Mouse (Mus musculus): ENCODE results near the gene Erich6. TPM values are rescaled to one million over a fixed set of nuclear protein-coding genes. Genes with fewer than 3 reads are reported as not detected.

The Erich6 gene
- polyA plus RNA-seq (2015; fragmentation: Nextera tagmentation; extraction: Ambion mirVana), result 0.06 TPM in 1 of 2 replicates, not detected in the other

GRCm38 (mm10) chr3:58636406-58637295 lies at the start of gene Erich6:
Erich6 (minus strand) TSS chr3:58637207.
- Histone ChIP-seq H3K4me3 (ENCODE audit: low read depth, low read length) (peak within 1 kb of the TSS; percentile 41), H3K36me3 (ENCODE audit: insufficient read depth, low read length) (no peaks in the 10 kb centered on the region), H3K27me3 (replicated peaks; ENCODE audit: insufficient read depth, low read length) (no peaks in the 10 kb centered on the region), H3K9me3 (ENCODE audit: low read length) (no peaks in the 10 kb centered on the region), H3K4me2 (replicated peaks; ENCODE audit: low read depth, low read length) (peak within 1 kb of the TSS; percentile 89), H3K27ac (ENCODE audit: low read length) (no peak within 1 kb of the TSS), H3K4me1 (ENCODE audit: insufficient read depth, low read depth, low read length) (no peaks in the 10 kb centered on the region), H3K9ac (replicated peaks; ENCODE audit: low read depth) (0 out of 2 replicates have a peak within 1 kb of the TSS, but pooled peaks have one; percentile 23)
- no peak for TF ChIP-seq CTCF (IDR thresholded peaks at IDR 0.05)
- TF ChIP-seq EP300 (IDR thresholded peaks at IDR 0.05), result no peak
- under 1% methylated on average over 34 of the region's 34 CpGs for WGBS
- DNase-seq (ENCODE audit: low spot score), result peak; percentile 21
- ATAC-seq, result peak; percentile 70

DNA sequence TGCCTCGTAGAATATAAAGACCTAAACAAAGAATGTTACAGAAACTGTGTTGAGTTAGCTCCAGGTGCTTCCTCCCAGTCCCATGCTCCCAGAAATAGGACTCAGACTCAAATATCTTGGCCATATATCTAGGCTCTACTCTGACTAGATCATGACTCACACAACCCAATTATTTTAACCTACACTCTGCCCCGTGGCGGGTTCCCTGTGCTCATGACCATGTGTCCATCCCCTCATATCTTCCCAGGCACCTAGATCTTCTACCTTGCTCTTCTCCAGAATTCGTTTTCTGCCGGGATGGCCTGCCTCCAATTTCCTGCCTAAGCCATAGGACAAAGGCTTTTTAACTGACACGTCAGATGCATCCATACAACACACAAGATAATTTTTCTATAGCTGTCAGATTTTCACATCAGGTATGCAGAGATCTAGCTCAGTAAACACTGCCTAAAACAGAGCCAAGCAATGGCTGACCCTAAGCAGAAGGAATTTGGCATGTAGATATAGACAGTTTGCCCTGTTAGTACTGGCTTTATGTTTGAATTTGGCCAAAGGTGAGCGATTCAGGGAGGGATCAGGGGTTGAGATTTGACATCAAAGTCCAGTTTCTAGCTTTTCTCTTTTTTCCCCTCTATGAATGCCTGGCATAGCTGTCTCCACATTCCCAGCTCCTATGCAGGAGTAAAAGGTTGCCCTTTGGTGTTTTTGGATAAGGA lies 49.4 kb upstream of the Erich6 start:
- Histone ChIP-seq H3K4me2 (replicated peaks; ENCODE audit: low read depth, low read length) (no peak overlapping the region), H3K27me3 (replicated peaks; ENCODE audit: insufficient read depth, low read length) (no peaks in the 10 kb centered on the region), H3K36me3 (ENCODE audit: insufficient read depth, low read length) (no peaks in the 10 kb centered on the region; the same call in 1 of the 2 replicates), H3K27ac (ENCODE audit: low read length) (no peak overlapping the region), H3K4me1 (ENCODE audit: insufficient read depth, low read depth, low read length) (no peaks in the 10 kb centered on the region), H3K9ac (replicated peaks; ENCODE audit: low read depth) (no peak overlapping the region), H3K4me3 (ENCODE audit: low read depth, low read length) (no peak overlapping the region), H3K9me3 (ENCODE audit: low read length) (no peaks in the 10 kb centered on the region)
- DNase-seq (ENCODE audit: low spot score) (no peak), ATAC-seq (no peak)
- WGBS, result 78% methylated on average over 7 of the region's 7 CpGs
- TF ChIP-seq CTCF (IDR thresholded peaks at IDR 0.05), result no peak
- no peak for TF ChIP-seq EP300 (IDR thresholded peaks at IDR 0.05)

- Histone ChIP-seq H3K27ac (ENCODE audit: low read length) (no peak overlapping the region), H3K9ac (replicated peaks; ENCODE audit: low read depth) (no peak overlapping the region), H3K9me3 (ENCODE audit: low read length) (no peaks in the 10 kb centered on the region), H3K36me3 (ENCODE audit: insufficient read depth, low read length) (no peaks in the 10 kb centered on the region; the same call in 1 of the 2 replicates), H3K4me3 (ENCODE audit: low read depth, low read length) (no peak overlapping the region), H3K4me1 (ENCODE audit: insufficient read depth, low read depth, low read length) (no peaks in the 10 kb centered on the region), H3K27me3 (replicated peaks; ENCODE audit: insufficient read depth, low read length) (no peaks in the 10 kb centered on the region), H3K4me2 (replicated peaks; ENCODE audit: low read depth, low read length) (no peak overlapping the region)
- DNase-seq (ENCODE audit: low spot score), result no peak
- no peak for ATAC-seq
- TF ChIP-seq CTCF (IDR thresholded peaks at IDR 0.05) (no peak), EP300 (IDR thresholded peaks at IDR 0.05) (no peak)
- 88% methylated on average over 3 of the region's 3 CpGs for WGBS
Measured at GRCm38 (mm10) chr3:58685396-58685795, 48.4 kb upstream of the Erich6 start.

- Histone ChIP-seq H3K36me3 (ENCODE audit: insufficient read depth, low read length) (no peaks in the 10 kb centered on the region), H3K27me3 (replicated peaks; ENCODE audit: insufficient read depth, low read length) (no peaks in the 10 kb centered on the region), H3K9me3 (ENCODE audit: low read length) (no peaks in the 10 kb centered on the region), H3K4me1 (ENCODE audit: insufficient read depth, low read depth, low read length) (no peaks in the 10 kb centered on the region), H3K4me3 (ENCODE audit: low read depth, low read length) (no peak overlapping the region), H3K27ac (ENCODE audit: low read length) (no peak overlapping the region), H3K9ac (replicated peaks; ENCODE audit: low read depth) (no peak overlapping the region), H3K4me2 (replicated peaks; ENCODE audit: low read depth, low read length) (no peak overlapping the region)
- no peak for DNase-seq (ENCODE audit: low spot score)
- WGBS, result 73% methylated on average over 7 of the region's 7 CpGs
- ATAC-seq, result no peak
- no peak for TF ChIP-seq EP300 (IDR thresholded peaks at IDR 0.05)
- TF ChIP-seq CTCF (IDR thresholded peaks at IDR 0.05), result no peak
Measured at GRCm38 (mm10) chr3:58683346-58683745, 46.3 kb upstream of the Erich6 start.

- DNase-seq (ENCODE audit: low spot score) (no peak), ATAC-seq (no peak)
- no peaks in the 10 kb centered on the region for H3K27me3 ChIP-seq (replicated peaks; ENCODE audit: insufficient read depth, low read length)
- no peak overlapping the region for H3K4me2 ChIP-seq (replicated peaks; ENCODE audit: low read depth, low read length)
- TF ChIP-seq CTCF (IDR thresholded peaks at IDR 0.05) (no peak), EP300 (IDR thresholded peaks at IDR 0.05) (no peak)
- no peaks in the 10 kb centered on the region for H3K4me1 ChIP-seq (ENCODE audit: insufficient read depth, low read depth, low read length)
- 60% methylated on average over 4 of the region's 4 CpGs for WGBS
- H3K36me3 ChIP-seq (ENCODE audit: insufficient read depth, low read length), result no peaks in the 10 kb centered on the region
- H3K27ac ChIP-seq (ENCODE audit: low read length), result no peak overlapping the region
- H3K4me3 ChIP-seq (ENCODE audit: low read depth, low read length), result no peak overlapping the region
- H3K9ac ChIP-seq (replicated peaks; ENCODE audit: low read depth), result no peak overlapping the region
- H3K9me3 ChIP-seq (ENCODE audit: low read length), result no peaks in the 10 kb centered on the region
Measured at GRCm38 (mm10) chr3:58682336-58682735, 45.3 kb upstream of the Erich6 start.

DNA sequence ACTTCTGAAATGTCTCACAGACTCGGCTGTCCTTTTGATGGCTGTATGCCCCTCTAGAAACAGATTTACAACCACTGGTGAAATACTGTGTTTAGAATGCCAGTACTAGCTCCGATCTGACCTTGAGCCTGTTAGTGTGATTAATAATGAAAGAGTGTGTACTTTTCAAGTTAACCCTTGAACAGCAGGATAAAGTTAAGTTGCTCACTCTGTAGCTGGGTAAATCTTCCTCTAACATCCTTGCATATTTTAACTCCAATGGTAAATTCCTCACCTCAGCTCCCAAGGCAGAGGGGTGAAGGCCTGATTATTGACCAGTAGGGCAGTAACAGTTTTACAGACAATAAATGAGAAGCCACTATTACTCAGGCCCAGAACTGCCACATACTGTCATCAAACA lies 44.8 kb upstream of the Erich6 start:
- H3K9me3 ChIP-seq (ENCODE audit: low read length), result no peaks in the 10 kb centered on the region
- H3K27me3 ChIP-seq (replicated peaks; ENCODE audit: insufficient read depth, low read length), result no peaks in the 10 kb centered on the region
- no peak overlapping the region for H3K4me3 ChIP-seq (ENCODE audit: low read depth, low read length)
- no peak overlapping the region for H3K27ac ChIP-seq (ENCODE audit: low read length)
- no peak overlapping the region for H3K4me2 ChIP-seq (replicated peaks; ENCODE audit: low read depth, low read length)
- DNase-seq (ENCODE audit: low spot score), result no peak
- H3K4me1 ChIP-seq (ENCODE audit: insufficient read depth, low read depth, low read length), result no peaks in the 10 kb centered on the region
- no peaks in the 10 kb centered on the region for H3K36me3 ChIP-seq (ENCODE audit: insufficient read depth, low read length)
- H3K9ac ChIP-seq (replicated peaks; ENCODE audit: low read depth), result no peak overlapping the region
- no peak for ATAC-seq
- 17% methylated on average over 2 of the region's 2 CpGs for WGBS
- TF ChIP-seq EP300 (IDR thresholded peaks at IDR 0.05) (no peak), CTCF (IDR thresholded peaks at IDR 0.05) (no peak)

Measured in lung, postnatal 0 days (tissue).